Mouse (Mus musculus): ENCODE data around the gene Taf3. TPM values are rescaled to one million over a fixed set of nuclear protein-coding genes. Genes with fewer than 3 reads are reported as not detected.

Gene Taf3
- polyA plus RNA-seq, 1 experiment from 2014 or later: 8.0 TPM

DNA sequence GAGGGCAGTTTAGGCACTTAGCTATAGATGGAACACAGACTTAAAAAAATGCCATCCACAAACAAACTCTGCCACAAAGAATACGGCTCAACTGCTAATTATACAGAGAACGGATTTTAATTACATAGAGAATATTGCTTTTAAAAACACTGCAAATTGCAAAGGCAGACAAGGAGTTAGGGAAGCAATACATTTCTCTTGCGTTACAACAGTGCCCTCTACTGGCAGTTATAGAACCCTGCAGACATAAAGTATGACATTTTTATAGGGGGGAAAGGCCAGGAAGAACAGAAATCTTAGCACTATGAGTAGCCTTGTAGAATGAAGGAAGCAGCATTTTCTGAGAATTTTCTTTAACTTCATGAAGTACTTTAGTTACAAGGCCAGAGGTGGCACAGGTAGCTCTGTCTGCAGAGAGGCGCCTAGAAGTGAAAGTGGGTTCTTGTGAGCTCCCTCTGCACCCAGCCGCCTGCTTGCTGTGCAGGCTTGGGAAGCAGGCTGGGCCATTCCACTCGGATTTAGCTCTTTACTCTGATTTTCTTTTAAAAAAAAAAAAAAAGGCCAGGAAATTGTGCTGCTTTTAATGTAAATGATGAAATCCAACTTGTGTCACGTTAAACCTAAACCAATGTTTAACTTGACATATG, 38.0 kb downstream of the Taf3 start:
- ATAC-seq (ENCODE audit: low read depth): no peak
- WGBS (ENCODE audit: insufficient replicate concordance): 44% methylated on average over 7 of the region's 7 CpGs
- Histone ChIP-seq H3K9ac (no peak overlapping the region), H3K4me1 (replicated peaks) (peaks cover 38% of the 10 kb centered on the region), H3K36me3 (no peaks in the 10 kb centered on the region), H3K27ac (no peak overlapping the region), H3K4me3 (replicated peaks) (no peak overlapping the region), H3K9me3 (replicated peaks) (no peaks in the 10 kb centered on the region), H3K27me3 (no peaks in the 10 kb centered on the region), H3K4me2 (no peak overlapping the region)
- DNase-seq: no peak

DNA sequence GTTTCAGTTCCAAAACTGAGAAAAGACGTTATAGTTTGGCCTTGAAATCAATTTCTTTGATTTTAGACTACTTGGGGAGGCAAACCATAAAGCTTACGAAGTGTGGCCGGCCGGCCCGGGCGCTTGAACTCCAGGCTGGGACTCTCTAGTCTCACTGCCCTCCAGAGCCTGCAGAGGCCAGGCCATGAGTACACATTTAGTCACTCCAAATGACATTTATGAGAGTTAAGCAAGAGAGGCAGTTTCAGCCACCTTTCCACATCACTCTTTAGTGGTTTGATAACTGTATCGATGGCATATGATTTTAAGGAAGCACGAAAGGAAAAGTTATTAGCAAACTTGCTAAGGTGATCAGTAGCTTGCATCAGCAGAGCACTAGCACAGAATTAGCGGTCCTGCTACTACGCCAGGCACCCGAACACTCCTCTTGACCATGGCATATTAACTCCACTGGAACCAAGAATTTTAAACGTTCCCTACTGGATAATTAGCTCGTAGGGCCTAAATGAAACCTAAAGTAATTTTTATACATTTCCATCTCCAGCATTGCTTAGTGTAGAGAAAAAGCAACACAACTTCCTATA, 38.6 kb downstream of the Taf3 start:
- no peak for DNase-seq
- ATAC-seq (ENCODE audit: low read depth): no peak

DNA sequence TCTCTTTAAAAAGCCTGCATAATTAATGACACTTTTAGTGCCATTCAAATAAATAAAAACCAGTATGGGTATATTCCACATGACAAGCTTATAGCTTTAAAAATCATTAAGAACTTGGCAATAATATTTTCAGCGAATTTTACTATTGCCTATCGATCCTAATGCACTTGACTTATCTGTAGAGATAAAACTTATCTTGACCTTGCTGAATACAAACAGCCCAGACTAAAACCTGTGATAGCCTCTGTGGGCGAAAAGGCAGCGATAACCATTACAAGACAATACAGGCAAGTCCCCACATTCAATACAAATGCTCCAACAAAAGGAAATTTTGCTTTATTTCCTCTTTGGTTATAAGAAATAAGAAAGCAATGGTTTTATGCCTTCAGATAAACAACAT, 39.8 kb downstream of the Taf3 start:
- no peaks in the 10 kb centered on the region for H3K27me3 ChIP-seq
- peak overlapping the region; percentile 20; the same call in 1 of the 2 replicates for H3K4me2 ChIP-seq
- no peak overlapping the region for H3K27ac ChIP-seq
- DNase-seq (no peak), ATAC-seq (ENCODE audit: low read depth) (0 out of 2 replicates have a peak, but pooled peaks have one; percentile 47)
- 23% methylated on average over 4 of the region's 4 CpGs for WGBS (ENCODE audit: insufficient replicate concordance)
- H3K9me3 ChIP-seq (replicated peaks): no peaks in the 10 kb centered on the region
- H3K36me3 ChIP-seq: no peaks in the 10 kb centered on the region
- H3K4me1 ChIP-seq (replicated peaks): peaks cover 41% of the 10 kb centered on the region
- H3K9ac ChIP-seq: no peak overlapping the region
- no peak overlapping the region for H3K4me3 ChIP-seq (replicated peaks)

More for the DNA sequence above, 38.6 kb downstream of the Taf3 start:
- H3K4me1 ChIP-seq (replicated peaks): peaks cover 38% of the 10 kb centered on the region
- no peak overlapping the region for H3K4me3 ChIP-seq (replicated peaks)
- 75% methylated on average over 13 of the region's 13 CpGs for WGBS (ENCODE audit: insufficient replicate concordance)
- H3K27ac ChIP-seq: no peak overlapping the region
- H3K9ac ChIP-seq: no peak overlapping the region
- H3K27me3 ChIP-seq: no peaks in the 10 kb centered on the region
- no peaks in the 10 kb centered on the region for H3K36me3 ChIP-seq
- H3K9me3 ChIP-seq (replicated peaks): no peaks in the 10 kb centered on the region
- H3K4me2 ChIP-seq: no peak overlapping the region

DNA sequence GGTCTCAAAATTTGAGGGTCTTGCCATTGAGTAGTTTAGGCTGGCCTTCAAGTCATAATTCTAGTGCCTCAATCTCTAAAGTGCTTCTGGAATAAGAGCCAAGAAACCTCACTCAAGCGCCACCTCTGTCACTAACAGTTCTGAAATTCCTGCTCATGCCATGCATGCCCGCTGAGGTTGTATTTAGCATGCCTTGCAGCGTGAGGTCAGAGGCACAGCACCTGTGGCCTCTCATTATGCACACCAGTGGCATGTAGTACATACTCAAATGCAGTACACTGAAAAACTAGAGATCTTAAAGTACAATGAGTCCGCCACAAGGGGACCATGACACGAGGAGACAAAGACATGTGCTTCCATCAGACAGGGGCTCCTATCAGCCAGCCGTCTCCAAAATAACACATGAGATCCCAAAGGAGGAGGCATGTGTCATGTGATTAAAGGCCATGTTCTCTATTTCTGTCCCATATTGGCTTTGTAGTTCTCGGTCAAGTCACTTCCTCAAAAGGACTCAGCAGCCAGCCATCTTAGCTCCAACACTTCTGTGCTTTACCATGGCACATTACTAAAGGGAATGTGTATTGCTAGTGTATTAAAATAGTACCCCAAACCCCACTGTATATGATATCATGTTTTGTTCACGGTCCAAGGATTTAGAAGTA, 43.3 kb downstream of the Taf3 start:
- Histone ChIP-seq H3K9ac (no peak overlapping the region), H3K4me2 (no peak overlapping the region), H3K4me1 (replicated peaks) (peaks cover 40% of the 10 kb centered on the region), H3K27me3 (no peaks in the 10 kb centered on the region), H3K9me3 (replicated peaks) (no peaks in the 10 kb centered on the region), H3K4me3 (replicated peaks) (no peak overlapping the region), H3K27ac (no peak overlapping the region), H3K36me3 (no peaks in the 10 kb centered on the region)
- DNase-seq (no peak), ATAC-seq (ENCODE audit: low read depth) (no peak)
- 75% methylated on average over 8 of the region's 8 CpGs for WGBS (ENCODE audit: insufficient replicate concordance)

DNA sequence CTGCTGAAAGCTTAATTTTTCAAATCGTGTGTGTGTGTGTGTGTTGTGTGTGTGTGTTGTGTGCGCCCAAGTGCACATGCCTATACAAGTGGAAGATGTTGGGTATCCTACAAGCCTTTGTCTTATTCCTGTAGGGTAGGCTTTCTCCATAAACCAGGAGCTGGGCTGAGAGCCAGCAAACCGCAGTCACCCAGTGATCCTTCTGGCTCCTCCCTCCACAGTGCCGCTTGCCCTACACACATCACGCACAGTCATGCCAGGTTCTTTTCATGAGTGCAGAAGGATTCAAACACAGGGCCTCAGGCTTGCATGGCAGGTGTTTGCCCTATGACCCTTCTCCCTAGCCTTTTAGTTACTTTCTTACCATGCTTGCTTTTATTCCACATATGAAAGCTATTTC, 45.0 kb downstream of the Taf3 start:
- H3K4me1 ChIP-seq (replicated peaks): peaks cover 24% of the 10 kb centered on the region
- no peaks in the 10 kb centered on the region for H3K27me3 ChIP-seq
- 82% methylated on average over 5 of the region's 5 CpGs for WGBS (ENCODE audit: insufficient replicate concordance)
- DNase-seq: no peak
- H3K4me2 ChIP-seq: no peak overlapping the region
- H3K27ac ChIP-seq: no peak overlapping the region
- H3K36me3 ChIP-seq: no peaks in the 10 kb centered on the region
- H3K9me3 ChIP-seq (replicated peaks): no peaks in the 10 kb centered on the region
- no peak overlapping the region for H3K4me3 ChIP-seq (replicated peaks)
- H3K9ac ChIP-seq: no peak overlapping the region
- no peak for ATAC-seq (ENCODE audit: low read depth)

DNA sequence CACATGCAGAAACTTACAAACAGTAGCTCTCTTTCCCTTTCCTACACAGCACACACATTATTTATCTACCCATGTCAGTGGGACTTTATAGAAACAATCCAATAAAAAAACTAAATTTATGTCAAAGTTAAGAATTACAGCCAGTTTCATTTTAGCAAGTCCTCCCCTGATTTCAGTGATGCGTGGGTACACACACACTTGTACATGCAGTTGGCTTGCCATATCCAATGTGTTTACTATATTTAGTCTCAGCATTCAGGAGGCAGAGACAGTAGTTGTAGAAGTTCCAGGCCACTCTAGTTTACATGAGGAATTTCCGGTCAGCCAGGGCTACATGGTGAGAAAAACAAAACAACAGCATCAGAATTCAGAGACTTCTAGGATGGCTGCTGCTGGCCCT, 46.8 kb downstream of the Taf3 start:
- Histone ChIP-seq H3K9me3 (replicated peaks) (no peaks in the 10 kb centered on the region), H3K4me1 (replicated peaks) (peaks cover 8% of the 10 kb centered on the region), H3K9ac (no peak overlapping the region), H3K27ac (no peak overlapping the region), H3K27me3 (no peaks in the 10 kb centered on the region), H3K4me2 (no peak overlapping the region), H3K36me3 (no peaks in the 10 kb centered on the region), H3K4me3 (replicated peaks) (no peak overlapping the region)
- DNase-seq (no peak), ATAC-seq (ENCODE audit: low read depth) (no peak)
- WGBS (ENCODE audit: insufficient replicate concordance): 79% methylated on average over 2 of the region's 2 CpGs

DNA sequence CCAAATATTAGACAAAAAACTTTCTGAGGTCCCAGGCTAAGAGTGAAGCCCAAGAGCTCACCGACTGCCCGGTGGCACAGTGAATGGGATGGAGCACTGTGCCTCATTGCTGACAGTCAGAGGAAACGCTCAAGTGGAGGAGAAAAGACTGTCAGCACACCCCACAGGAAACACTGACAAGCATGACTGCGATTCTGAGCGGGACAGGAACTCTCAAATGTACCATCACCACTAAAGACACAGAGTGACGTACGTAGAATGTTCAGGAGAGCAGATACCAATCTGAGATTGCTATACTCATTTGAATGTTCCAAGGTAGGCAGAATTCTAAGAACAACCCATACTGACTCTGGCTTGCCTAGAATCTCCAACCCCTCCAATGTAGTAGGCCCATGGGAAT, 50.9 kb downstream of the Taf3 start:
- DNase-seq (no peak), ATAC-seq (ENCODE audit: low read depth) (no peak)
- H3K9me3 ChIP-seq (replicated peaks): no peaks in the 10 kb centered on the region
- no peak overlapping the region for H3K9ac ChIP-seq
- 0 out of 2 replicates have a peak, but pooled peaks cover 2% of the 10 kb centered on the region for H3K4me1 ChIP-seq (replicated peaks)
- WGBS (ENCODE audit: insufficient replicate concordance): 31% methylated on average over 7 of the region's 7 CpGs
- H3K36me3 ChIP-seq: no peaks in the 10 kb centered on the region
- H3K4me2 ChIP-seq: no peak overlapping the region
- no peaks in the 10 kb centered on the region for H3K27me3 ChIP-seq
- H3K4me3 ChIP-seq (replicated peaks): no peak overlapping the region
- H3K27ac ChIP-seq: no peak overlapping the region

DNA sequence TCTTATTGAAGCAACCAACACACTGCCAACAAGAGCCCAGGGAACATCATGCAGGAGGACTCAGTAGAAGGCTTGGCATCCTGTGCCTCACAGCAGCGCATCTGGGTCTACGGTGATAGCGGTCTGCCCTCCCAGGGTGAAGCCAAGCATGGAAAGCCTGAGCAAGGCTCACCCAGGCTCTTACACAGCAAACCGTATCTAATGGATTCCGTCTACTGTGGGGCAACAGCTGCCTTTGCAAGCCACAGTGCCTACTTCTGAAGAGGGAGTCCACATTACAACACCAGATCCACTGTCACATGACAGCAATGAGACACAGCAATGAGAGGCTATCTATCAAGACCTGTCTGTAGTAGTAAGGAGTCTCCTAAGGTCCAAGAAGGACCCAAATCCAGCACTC, 52.3 kb downstream of the Taf3 start:
- H3K4me1 ChIP-seq (replicated peaks): 0 out of 2 replicates have a peak, but pooled peaks cover 2% of the 10 kb centered on the region
- DNase-seq (no peak), ATAC-seq (ENCODE audit: low read depth) (no peak)
- H3K9me3 ChIP-seq (replicated peaks): no peaks in the 10 kb centered on the region
- 83% methylated on average over 5 of the region's 5 CpGs for WGBS (ENCODE audit: insufficient replicate concordance)
- H3K27ac ChIP-seq: no peak overlapping the region
- no peaks in the 10 kb centered on the region for H3K36me3 ChIP-seq
- H3K4me3 ChIP-seq (replicated peaks): no peak overlapping the region
- no peak overlapping the region for H3K4me2 ChIP-seq
- H3K27me3 ChIP-seq: no peaks in the 10 kb centered on the region
- H3K9ac ChIP-seq: no peak overlapping the region

DNA sequence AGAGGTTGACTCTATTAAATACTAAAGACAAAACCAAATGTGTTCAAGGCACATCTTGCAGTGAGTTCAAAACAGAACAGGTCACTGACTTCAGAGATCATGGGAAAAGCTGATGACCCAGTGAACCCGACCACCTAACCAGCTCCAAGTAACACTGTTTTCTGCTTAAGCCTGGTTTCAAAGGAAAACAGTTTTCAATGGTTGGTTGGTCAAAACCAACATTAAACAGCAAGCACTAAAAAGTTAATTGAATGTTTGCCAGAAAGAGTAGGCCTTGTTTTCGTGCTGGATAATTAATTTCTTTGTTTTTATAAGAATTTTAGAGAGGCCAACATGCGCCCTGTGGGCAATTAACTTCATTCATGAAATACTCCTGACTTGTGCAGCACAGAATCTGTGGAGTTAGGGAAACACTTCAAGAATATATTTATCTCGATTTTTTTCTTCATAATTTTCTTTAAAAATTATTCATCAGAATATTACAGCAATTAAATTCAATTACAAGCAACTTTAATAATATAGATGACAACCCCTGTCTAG, 57.6 kb downstream of the Taf3 start:
- WGBS (ENCODE audit: insufficient replicate concordance): 52% methylated on average over 4 of the region's 4 CpGs
- no peak overlapping the region for H3K4me2 ChIP-seq
- DNase-seq (no peak), ATAC-seq (ENCODE audit: low read depth) (no peak)
- H3K36me3 ChIP-seq: no peaks in the 10 kb centered on the region
- no peaks in the 10 kb centered on the region for H3K9me3 ChIP-seq (replicated peaks)
- H3K4me1 ChIP-seq (replicated peaks): peaks cover 4% of the 10 kb centered on the region; the same call in 1 of the 2 replicates
- no peaks in the 10 kb centered on the region for H3K27me3 ChIP-seq
- no peak overlapping the region for H3K27ac ChIP-seq
- no peak overlapping the region for H3K9ac ChIP-seq
- H3K4me3 ChIP-seq (replicated peaks): no peak overlapping the region

DNA sequence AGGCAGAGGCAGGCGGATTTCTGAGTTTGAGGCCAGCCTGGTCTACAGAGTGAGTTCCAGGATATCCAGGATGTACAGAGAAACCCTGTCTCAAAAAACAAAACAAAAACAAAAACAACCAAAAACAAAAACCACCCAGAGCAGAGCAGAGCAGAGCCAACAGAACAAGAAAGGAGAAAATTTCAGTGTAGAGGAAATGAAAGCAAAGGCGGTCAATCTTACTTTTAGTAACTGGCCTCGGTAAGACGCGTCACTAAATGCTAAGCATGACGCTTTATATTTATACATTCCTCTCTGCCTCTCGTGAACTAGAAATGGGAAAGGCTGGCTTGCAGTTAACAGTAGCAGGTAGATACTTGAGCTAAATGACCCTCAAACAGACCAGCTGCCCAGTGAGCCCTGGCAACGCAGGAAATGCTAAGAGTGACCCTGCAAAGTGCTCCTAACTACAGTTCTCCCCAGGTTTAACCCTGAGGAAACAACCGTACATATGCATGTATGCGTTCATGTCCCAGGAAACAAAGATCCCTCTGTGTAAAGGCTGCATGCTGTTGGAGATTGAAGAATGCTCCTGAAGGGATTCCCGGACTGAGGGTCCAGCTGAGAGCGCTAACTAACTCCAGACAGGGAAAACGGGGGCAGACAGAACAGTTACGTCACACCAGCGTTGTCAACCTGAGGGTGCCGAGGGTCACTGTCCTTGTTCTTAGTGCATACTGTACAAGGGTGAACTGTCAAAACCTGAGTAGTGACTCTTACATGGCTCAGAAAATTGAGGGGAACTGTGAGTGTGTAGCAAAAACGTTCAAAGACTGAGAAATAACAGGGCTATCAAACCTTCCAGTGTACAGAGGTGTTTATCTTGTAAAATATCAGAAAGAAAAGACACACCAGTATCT, 58.5 kb downstream of the Taf3 start:
- DNase-seq (no peak), ATAC-seq (ENCODE audit: low read depth) (no peak)
- WGBS (ENCODE audit: insufficient replicate concordance): 76% methylated on average over 17 of the region's 17 CpGs
- Histone ChIP-seq H3K9ac (no peak overlapping the region), H3K36me3 (no peaks in the 10 kb centered on the region), H3K4me1 (replicated peaks) (peaks cover 4% of the 10 kb centered on the region; the same call in 1 of the 2 replicates), H3K9me3 (replicated peaks) (no peaks in the 10 kb centered on the region), H3K27me3 (no peaks in the 10 kb centered on the region), H3K27ac (no peak overlapping the region), H3K4me3 (replicated peaks) (no peak overlapping the region), H3K4me2 (no peak overlapping the region)

DNA sequence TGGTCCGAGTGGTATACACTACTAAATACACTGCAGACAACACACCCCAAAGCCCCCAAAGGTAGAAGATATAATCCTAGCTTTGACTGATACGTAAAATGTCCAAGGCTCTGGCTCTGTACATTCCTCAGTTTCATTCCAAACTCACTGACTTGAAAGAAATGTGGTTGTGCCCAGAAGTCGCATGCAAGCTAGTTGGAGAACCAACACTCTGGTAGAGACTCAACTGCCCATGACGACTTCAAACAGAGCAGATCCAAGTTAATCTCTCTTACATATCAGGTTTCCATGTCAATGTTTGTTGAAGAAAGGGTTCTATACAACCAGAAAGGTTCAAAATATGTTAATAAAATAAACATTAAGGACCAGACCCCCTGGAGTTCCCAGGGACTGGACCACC, 60.1 kb downstream of the Taf3 start:
- H3K4me1 ChIP-seq (replicated peaks): peaks cover 10% of the 10 kb centered on the region; the same call in 1 of the 2 replicates
- no peak overlapping the region for H3K9ac ChIP-seq
- 77% methylated on average over 4 of the region's 4 CpGs for WGBS (ENCODE audit: insufficient replicate concordance)
- no peak for DNase-seq
- H3K27me3 ChIP-seq: no peaks in the 10 kb centered on the region
- no peaks in the 10 kb centered on the region for H3K9me3 ChIP-seq (replicated peaks)
- H3K27ac ChIP-seq: no peak overlapping the region
- ATAC-seq (ENCODE audit: low read depth): no peak
- H3K4me3 ChIP-seq (replicated peaks): no peak overlapping the region
- no peak overlapping the region for H3K4me2 ChIP-seq
- no peaks in the 10 kb centered on the region for H3K36me3 ChIP-seq
